Mouse (Mus musculus) cerebellum, adult 8-10 months (tissue): ENCODE results near the gene Sstr4.

Source experiments
- DNase-seq: peaks from one replicate; pipeline ENCODE4 v3.0.0; 2022

The Sstr4 gene

GRCm38 (mm10) chr2:148432346-148432745, 37.2 kb downstream of the Sstr4 start:
- DNase-seq, result no peak

DNA sequence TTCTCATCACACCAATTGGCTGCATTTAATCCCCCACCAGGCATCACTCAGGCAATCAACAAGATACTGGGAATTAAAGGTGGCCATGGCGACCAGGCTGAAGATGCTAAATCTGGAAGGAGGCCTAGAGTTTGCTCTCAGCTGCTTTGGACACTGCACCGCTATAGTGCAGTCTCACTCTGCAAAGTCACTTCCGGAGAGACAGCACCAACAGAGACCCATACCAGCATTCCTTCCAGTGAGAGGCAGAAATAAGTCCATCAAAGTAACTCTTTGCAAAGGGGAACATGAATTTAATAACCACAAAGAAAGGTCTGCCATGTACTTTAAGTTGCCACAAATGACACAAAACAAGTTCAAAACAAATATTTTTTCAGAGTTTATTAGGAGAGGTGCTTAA, 41.1 kb downstream of the Sstr4 start:
- no peak for DNase-seq

GRCm38 (mm10) chr2:148439691-148440276, 44.6 kb downstream of the Sstr4 start:
- DNase-seq, result no peak

DNA sequence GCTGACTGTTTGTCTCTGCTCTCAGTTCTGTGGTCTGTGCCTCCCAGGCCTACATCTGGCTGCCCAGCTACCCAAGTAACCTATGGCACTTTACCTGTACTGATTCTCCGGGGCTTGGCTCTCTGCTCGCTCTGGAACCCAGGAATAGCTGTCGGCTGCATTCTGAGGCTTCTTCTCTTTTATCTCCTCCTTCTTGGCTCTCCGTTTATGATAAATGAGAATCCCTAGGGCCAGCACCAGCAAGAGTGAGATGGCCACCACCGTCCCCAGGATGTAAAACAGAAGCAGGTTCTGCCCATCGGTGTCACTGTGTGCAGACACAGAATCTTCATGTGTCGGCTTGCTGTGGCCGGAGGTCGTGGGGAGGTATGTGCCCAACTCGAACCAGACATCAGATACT, 46.3 kb downstream of the Sstr4 start:
- no peak for DNase-seq

DNA sequence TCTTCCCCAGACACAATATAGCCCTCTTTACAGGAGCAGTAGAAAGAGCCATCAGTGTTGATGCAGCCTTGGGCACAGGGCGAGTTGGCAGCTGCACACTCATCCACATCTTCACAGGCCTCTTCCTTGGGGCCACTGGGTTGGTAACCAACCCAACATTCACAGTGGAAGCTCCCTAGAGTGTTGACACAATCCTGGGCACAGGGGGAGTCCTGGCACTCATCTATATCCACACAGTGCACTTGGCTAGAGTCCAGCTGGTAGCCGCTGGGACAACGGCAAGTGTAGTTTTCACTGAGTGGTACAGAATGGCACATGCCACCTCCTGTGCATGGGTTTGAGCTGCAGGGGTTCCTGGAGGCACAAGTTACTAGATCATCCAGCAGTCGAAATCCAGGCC, 47.0 kb downstream of the Sstr4 start:
- DNase-seq, result no peak

DNA sequence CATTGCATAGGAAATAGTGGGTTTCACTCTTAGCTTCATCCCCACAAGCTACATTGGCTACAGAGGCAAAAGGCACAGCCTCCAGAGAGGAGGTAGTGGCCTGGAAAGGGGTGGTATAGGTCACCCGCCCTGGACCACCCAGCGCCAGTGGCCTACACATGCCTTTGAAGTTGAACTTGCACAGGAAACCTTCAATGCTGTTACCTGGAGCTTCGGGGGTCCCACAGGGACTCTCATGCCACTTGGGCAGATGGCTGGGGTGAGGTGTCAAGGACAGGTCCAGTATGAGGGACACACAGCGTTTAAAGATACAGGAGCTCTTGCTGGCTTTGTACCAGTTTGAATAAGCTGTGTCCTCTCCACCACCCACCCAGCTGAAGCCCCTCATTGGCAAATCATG, 47.6 kb downstream of the Sstr4 start:
- no peak for DNase-seq

- no peak for DNase-seq
Measured at GRCm38 (mm10) chr2:148443249-148443958, 48.3 kb downstream of the Sstr4 start, which contains the start of gene Cd93. TSS of gene Cd93 (minus strand) at chr2:148443563.

DNA sequence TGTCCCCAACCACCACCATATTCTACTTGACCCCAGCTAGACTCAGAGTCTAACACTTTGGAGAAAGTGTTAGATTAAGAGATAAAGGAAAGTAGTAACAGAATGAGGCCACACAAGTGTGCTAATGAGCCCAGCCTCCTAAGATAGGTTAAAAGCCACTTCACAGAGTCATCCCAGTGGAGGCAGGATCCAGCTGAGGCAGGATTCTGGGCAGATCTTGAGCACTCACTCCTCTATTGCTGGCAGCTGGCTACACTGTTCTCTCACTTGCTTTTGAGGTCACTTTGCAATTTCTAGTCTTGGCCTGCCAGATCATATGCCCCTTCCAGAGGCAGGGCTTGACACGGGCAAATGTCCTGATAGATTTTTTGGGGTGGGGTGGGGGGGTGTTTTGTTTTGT, 49.3 kb downstream of the Sstr4 start:
- DNase-seq, result no peak

GRCm38 (mm10) chr2:148445616-148446015, 50.5 kb downstream of the Sstr4 start:
- no peak for DNase-seq
